Mouse (Mus musculus) kidney, adult 2 months (tissue): ENCODE measurements around the gene Ilvbl.

Experiments used
- CTCF ChIP-seq: fragments of 200-500 bp; conservative IDR thresholded peaks from 2 replicates; pipeline ENCODE4 v1.5.1; 2011; ENCODE audit warnings: low read depth, mild to moderate bottlenecking, control low read depth, low read length, moderate library complexity, mixed read lengths; ENCODE audit not compliant: insufficient read depth, insufficient read length
- POLR2A ChIP-seq: fragments of 200-500 bp; IDR thresholded peaks from one replicate; pipeline ENCODE4 v1.6.1; 2011; ENCODE audit warnings: low read depth, low read length, control low read depth

GRCm38 (mm10) chr10:78589901-78590300 lies 15.8 kb downstream of the Ilvbl start:
- TF ChIP-seq POLR2A (no peak), CTCF (no peak)
